Mouse (Mus musculus) erythroid progenitor cell, adult 5-6 weeks (primary cell): ENCODE measurements around the gene Zfp385b. TPM values are rescaled to one million over a fixed set of nuclear protein-coding genes. Genes with fewer than 3 reads are reported as not detected.

Source experiments
- ATAC-seq: replicated peaks from 2 replicates; pipeline ENCODE4 v1.8.0; 2016; ENCODE audit warnings: moderate number of reproducible peaks, mild to moderate bottlenecking, moderate TSS enrichment, inconsistent platforms; ENCODE audit not compliant: poor library complexity, low FRiP score, severe bottlenecking
- total RNA-seq, 2 experiments: library from RNA; stranded (forward) in 1 of 2; stranded (reverse) in 1 of 2; fragments of 150-400 nt in 1 of 2; fragments of 186-747, 209-891 nt in 1 of 2; gene quantifications; 2 replicates each; pipeline versions ENCODE4 v1.2.3 to v1.2.4; 2015 to 2017; ENCODE audit warnings: low replicate concordance in 2 of 2

The Zfp385b gene
- total RNA-seq, 2 experiments from 2014 or later: not detected

DNA sequence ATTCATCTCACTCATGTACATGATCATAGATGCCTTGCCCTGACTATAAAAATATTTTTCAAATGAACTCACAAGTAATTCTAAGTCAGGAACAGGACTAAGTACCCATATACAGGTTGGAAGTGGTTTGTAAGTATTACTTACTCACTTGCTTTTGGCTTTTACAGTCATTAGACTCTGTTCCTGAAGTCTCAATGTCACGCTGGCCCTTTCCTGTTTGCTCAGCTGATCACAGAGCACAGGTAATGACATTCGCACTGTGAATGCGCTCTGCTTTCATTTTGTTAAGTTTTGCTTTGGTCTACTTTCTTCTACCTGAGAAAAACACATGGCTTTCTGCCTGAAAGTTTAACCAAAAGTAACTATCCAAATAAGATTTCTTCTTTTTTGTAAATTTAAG is 282.9 kb downstream of the Zfp385b start:
- no peak for ATAC-seq

DNA sequence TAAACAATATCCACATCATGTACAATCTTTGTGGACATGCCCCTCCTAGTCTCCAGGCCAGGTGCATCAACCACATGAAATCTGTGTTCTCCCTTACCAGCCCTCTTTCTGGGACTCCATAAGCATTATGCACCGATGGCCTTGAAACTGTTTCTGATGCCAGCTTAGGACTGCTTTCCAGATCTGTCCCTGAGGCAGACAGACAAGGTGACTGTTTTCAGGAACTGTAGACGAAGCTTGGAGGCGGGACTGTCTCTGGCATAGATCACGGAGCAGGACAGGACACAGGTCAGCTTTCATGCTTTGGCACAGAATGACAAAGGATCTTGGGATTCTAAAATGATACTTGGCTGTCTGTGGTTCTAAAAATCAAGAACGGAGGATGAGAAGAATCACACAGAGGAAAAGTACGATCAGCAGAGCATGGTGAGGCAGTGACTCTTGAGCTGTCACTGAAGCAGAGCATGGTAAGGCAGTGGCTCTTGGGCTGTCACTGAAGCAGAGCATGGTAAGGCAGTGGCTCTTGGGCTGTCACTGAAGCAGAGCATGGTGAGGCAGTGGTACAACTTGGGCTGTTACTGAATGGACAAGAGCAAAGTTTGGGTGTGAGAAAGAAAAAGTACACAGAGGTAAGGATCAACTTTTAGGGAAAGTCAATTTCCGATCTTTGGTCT is 291.2 kb downstream of the Zfp385b start:
- no peak for ATAC-seq

DNA sequence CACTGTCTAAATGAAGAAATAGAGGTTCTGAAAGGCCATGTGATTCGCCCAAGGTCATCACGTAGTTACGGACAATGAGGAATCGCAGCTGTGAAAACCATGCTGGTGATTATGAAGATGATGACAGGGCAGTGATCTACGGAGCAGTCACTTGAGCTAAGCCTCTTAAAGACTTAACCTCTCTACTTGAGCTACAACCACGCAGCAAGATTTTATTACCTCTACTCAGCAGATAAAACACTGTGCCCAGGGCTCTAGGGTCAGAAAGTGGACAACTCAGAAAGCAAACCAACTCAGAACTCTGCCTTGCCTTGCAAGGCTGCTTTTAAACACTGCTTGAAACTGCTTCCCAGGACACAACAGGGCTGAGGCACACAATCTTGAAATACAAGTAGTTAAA is 291.8 kb downstream of the Zfp385b start:
- ATAC-seq: no peak

DNA sequence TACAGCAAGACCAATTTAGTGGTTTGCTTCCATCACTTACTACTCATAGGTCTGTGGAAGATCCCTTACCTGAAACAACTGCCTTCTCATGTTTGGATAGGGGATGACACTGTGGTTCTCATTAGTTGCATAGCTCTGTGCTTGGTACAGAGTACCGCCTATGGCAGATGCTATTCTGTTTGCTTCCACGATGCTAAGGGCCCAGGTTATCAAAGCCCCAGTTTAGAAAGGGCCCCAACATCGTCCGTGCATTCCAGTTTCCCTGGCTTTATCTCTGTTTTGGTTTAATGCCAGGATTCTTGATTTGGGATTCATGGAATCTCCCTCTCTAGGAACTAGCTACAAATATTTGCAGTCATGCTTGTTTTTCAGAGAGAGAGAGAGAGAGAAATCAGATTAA is 292.6 kb downstream of the Zfp385b start:
- no peak for ATAC-seq

DNA sequence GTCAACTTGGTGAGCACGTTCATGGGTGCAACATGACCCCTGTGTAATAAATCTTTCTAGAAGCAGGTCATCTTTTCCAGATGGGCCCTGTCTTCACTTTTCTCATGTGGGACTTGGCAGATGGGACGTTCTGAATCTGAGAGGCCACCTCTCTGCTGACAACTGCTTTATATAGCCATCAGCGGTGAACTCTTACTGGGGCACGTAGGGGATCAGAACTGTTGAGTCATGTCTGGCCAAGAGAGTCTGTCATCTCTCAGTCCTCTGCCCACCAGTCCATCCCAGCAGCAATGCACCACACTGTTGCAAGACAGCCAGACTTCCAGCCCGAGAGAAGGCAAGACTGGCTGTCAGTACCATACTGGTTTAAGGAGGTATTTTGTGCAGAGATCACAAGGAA is 293.1 kb downstream of the Zfp385b start:
- ATAC-seq: no peak

DNA sequence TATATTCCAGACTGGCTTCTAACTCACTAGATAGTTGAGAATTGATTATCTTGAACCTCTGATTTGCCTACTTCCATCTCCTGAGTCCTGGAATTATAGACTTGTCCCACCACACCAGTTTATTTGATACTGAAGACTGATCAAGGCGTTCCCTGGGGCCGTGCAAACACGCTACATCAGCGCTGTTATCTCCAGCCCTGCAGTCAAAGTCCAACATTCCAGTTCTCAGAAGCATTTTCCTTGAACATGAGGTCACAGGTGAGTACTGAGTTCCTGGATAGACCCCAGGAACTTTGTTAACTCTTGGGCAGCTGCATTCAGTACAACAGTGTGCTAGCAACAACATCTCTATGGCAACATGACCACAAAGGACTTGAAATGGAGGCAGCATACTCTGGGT is 297.2 kb downstream of the Zfp385b start:
- no peak for ATAC-seq

DNA sequence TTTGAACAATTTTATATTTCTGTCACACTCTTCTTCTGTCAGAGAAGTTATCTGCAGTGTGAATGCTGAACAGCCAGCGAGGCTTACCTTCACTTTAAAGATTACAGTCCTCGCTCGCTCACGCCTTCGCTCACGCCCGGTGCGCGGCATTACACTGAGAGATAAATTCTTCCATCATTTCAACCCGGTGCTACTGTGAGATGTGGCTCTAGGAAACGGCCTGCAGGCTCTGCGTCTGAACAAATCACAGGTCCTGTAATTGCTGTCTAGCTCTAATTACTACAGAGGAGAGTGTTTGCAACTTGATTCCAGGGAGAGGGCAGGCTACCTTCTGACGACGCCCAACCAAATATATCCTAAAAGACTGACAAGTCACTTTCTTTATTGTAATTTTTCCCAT is 300.1 kb downstream of the Zfp385b start:
- peak; percentile 53; the same call in 1 of the 2 replicates for ATAC-seq

DNA sequence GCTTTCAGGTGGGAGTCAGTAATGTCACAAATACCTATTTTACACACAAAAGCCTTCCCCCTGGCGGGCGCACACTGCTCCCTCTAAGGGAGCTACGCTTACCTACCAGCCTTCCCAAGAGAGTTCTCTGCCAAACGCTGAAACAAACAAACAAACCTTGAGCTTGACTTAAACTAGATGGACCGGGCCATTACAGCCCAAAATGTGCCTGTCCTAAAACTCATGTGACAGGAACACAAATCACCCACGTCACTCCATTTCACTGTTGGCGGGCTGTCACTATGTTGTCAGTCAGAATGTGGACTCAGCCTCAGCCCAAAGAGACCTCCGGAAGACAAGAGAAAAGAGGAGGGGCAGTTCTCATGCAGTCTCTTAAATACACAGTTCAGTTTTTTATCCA is 300.7 kb downstream of the Zfp385b start:
- ATAC-seq: no peak

DNA sequence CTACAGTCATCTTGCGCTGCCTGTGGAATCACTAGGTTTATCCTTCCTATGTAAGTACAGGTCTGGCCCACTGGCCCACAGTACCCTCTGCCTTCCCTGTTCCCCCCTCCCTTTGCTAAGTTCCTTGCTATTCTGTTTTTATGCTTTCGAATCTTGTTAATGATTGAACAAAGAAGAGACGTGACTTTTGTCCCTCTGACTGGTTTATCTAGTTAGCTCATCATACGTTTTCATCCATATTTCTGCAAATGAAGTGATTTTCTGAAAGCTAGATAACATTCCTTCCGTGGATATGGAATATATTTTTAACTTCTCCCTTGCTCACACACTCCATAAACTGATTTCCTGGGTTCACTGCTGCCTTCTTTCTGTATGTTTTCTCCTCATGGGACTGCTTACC is 302.8 kb downstream of the Zfp385b start:
- ATAC-seq: no peak

DNA sequence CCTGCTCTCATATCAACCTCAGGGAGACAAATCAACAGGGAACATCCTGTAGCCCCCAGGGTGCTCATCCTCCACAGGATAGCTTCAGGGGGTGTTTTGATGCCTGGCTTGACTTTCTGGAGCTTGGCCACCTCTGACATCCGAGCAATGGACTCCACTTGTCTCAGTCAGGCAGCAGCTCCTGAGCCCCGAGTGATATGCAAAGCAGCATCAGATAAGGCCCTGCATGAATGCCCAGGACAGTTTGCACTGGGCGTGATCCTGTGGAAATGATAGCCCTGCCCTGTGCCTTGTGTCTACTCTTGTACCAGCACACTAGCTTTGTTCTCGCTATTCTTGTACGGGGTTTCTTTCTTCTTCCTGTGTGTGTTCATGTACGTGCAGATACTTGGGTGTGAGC is 303.8 kb downstream of the Zfp385b start:
- peak; percentile 77 for ATAC-seq

DNA sequence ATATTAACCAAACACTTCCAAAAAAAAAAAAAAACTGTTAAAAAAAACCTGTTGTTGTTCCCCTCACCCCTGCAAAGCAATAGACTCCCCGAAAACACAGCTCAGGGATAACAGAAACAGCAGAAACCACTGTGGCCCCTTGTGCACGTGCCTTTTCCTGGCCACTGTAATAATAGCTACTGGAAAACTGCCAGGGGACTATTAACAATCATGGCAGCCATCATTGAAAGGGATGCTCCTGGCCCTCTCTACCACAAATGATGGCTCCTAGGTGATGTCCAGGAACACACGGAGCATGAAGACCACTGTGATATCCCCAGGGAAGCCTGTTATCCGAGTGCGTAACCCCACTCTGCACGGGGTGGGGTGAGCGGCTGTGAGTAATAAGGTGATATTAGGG is 304.4 kb downstream of the Zfp385b start:
- no peak for ATAC-seq

DNA sequence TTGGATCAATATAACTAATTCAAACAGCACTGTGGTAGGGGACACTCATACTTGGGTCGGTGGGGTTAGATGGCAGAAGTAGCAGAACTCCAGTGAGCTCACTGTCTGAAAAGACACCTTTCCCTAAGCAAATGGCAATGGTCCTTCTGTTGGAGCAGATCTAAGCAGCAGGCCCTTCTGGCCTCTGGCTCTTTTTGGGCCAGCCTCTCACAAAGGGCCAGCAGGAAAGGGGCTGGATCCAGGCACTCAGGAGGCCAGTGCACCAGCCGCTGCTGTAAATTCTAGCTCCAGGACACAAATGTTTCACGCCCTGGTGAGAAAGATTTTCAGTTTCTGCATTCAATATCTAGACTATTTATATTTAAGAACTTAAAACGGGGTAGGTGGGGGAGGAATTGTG is 305.0 kb downstream of the Zfp385b start:
- no peak for ATAC-seq

DNA sequence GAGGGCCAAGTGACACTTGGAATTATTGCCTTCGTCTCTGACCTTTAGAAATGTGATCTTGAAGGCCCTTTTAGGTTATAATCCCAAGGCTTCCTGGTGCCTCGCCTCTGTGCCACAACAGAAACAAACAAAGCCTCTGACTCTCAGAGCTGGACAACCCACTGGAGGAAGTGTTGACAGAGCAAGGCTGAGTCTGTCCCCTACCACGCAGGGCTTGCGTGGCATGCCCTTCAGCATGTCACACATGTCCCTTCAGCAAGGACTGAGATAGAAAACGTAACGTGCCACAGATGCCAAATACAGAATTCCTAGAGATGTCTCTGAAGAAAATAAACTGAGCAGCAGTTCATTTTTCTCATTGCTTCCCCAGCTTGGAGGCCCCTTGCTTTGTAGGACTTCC is 310.7 kb downstream of the Zfp385b start:
- no peak for ATAC-seq

DNA sequence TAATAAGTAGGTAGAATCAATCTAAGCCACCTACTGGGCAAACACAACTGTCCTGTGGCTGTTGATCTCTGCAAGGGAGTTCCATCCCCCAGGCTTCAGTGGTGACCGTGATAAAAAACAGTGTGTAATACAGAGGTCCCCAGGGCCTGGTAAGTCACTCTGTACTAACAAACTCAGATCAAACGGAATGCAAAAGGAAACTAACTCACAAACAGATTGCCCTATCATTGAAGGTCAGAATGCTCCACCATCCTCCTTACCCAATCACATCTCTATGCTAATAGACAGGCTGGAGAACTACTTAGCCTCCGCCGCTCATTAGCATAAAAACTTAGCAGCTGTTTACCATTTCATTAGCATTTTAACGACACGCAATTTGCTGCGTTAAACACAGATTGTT is 313.1 kb downstream of the Zfp385b start:
- ATAC-seq: no peak

DNA sequence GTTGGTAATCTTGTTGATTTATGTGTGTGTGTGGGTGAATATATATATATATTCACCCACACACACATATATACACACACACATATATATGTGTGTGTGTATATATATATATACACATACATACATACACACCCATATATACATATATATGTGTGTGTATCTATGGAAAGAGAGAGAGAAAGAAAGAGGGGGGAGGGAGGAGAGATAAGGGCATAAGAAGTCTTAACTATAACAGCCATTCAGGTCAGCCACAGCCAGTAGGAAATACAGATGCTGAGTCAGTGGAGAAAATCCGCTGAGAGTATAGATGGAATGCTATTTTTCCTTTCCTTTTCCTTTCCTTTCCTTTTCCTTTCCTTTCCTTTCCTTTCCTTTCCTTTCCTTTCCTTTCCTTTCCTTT is 313.8 kb downstream of the Zfp385b start:
- no peak for ATAC-seq

DNA sequence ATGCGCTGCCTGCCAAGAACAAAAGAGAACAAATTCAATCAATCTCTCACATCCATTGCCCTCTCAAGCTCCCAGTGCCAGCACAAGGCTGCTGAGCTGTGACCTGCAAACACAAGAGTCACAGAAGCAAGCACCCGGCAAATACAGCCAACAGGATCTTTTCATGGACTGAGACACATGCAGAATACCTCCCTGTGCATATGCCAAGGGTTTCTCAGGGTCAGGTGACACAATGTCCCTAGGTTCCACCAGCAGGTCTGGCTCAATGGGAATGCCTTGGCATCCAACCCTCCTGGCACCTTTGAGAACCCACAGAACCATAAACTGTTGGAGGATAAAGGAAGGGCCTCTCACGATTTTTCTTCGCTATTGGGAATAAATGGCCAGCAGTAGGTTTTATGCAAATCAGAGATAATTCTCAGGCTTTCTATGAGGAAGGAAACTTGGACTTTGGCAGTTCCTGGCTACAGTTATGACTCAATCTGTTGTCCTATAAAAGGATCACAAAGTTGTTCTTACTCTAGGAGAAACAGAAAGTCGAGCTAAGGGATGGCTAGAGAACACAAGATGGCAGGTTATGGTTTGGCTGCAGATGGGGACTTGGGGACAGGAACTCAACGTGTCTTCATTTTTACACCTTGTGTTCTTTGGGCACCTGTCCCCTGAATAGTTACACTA is 315.6 kb downstream of the Zfp385b start:
- no peak for ATAC-seq

DNA sequence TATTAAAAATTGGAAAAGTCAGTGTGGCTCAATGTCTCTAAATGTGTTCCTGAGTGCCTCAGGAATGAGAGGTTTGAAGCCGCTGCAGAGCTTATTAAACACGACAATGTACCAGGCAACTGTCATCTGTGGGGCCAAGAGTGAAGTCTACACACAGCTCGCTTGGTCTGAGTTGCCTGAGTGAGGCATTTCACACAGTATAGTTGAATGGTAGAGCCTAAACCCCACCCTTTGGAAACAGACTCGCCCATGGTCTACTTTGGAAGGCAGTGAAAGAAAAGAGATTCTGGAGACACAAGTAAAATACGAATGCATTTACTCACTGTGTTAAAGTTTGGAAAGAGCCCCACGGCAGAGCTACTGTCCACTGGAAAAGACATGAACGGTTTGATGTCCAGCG is 316.2 kb downstream of the Zfp385b start:
- no peak for ATAC-seq

DNA sequence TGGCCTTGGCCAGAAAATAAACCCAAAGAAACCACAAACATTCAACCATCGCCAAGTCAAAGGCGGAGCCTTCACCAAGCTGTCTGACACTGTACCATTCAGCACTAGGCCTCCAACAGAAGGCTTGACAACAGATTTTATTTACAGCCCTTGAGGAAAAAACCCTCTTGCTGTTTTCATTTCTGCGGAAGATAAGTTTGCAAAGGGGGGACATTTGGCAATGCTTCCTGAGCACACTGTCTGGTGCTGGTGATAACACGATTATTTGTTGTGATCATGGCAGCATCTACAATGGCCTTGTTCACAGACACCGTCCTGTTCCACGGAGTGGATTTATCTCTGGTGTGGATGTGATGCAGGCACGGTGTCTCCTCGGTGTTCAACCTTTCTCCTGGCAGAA is 317.0 kb downstream of the Zfp385b start:
- no peak for ATAC-seq

DNA sequence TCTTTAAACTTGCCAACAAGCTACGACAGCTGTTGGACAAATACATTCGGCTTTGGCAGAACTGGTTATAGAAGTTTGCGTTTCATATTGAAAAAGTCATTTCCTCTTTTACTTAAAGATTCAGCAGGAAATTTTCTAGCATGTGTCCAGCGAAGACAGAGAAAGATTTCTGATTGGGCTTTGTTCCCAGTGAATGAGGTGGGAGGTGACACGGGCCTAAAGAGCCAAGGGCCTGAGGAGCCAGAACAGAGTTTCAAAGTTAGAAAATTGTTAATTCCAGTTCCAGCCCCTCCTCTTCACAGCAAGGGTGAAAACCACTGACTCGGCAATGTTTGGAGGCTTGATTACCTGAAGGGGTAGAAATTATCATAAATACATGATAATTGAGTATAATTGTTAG is 319.0 kb downstream of the Zfp385b start:
- ATAC-seq: no peak

DNA sequence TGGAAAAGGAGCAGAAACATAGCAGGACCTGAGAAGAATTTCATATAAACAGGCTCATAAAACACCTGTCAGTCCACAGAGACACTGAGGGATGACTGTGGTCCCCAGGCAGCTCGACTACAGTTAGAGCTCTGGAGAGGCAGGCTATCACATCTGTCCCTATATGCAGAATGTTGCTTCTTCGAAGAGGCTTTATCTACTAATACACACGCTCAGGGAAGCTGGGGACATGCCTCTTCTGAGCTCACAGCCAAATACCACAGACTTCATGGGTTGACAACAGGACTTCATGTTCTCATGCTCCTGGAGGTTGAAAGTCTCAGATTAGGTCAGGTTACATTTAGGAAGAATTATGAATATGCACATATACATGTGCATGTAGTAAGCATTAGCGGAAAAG is 321.1 kb downstream of the Zfp385b start:
- ATAC-seq: 0 out of 2 replicates have a peak, but pooled peaks have one; percentile 34

DNA sequence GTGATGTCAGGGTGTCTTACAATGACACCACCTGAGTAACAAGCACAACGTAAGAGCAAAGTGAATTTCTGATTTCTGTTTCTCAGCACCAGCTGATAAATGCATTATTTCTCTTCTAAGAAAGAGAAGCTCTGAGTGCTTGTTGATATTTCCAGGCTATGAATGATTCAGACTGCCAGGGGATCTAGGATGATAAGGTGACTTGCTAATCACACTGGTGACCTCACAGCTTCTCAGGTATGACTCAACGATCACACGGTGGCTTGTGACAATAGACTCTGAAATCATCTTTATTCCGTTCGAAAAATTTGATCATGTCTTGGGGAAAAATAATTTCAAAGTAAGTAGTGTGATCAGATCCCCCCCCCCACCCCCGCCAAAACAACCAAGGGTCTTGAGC is 321.5 kb downstream of the Zfp385b start:
- ATAC-seq: no peak

DNA sequence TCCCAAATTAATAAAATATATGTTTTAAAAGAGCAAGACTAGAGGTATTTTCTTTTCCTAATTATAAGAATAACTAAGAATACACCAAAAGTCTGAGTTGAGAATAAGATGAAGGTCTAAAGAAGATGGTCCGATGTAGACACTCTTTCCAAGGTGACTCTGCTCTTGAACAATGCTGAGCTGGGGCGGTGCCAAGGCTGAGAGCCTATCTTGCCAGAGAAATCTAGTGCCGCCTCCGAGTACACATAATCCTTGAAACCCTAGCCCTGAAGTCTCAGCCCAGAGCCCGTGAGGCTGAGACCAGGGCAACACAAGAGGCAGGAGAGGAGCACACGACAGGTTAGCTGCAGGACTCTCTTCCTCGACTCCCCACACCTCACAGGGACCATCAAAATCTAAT is 323.4 kb downstream of the Zfp385b start:
- ATAC-seq: no peak
